Mouse (Mus musculus): ENCODE data around the gene Elof1. TPM values are rescaled to one million over a fixed set of nuclear protein-coding genes. Genes with fewer than 3 reads are reported as not detected.
A peak's percentile ranks its signal among the peaks of the same experiment; 100 is the strongest.

The Elof1 gene
- polyA plus RNA-seq, 1 experiment from 2014 or later, result 179 TPM

- peaks cover 14% of the 10 kb centered on the region for H3K4me1 ChIP-seq (replicated peaks)
- 67% methylated on average over 9 of the region's 9 CpGs for WGBS
These were observed 18.1 kb upstream of the Elof1 start for GRCm38 (mm10) chr9:22134988-22135643.

GRCm38 (mm10) chr9:22134246-22134890, 17.4 kb upstream of the Elof1 start:
- Histone ChIP-seq H3K4me1 (replicated peaks) (peaks cover 14% of the 10 kb centered on the region), H3K9ac (no peak overlapping the region), H3K27me3 (peaks cover 52% of the 10 kb centered on the region), H3K4me3 (no peak overlapping the region), H3K27ac (no peak overlapping the region), H3K4me2 (no peak overlapping the region), H3K36me3 (no peaks in the 10 kb centered on the region), H3K9me3 (no peaks in the 10 kb centered on the region)
- no peak for ATAC-seq (ENCODE audit: low FRiP score)
- WGBS, result 88% methylated on average over 7 of the region's 7 CpGs

More at GRCm38 (mm10) chr9:22134988-22135643, 18.1 kb upstream of the Elof1 start:
- ATAC-seq (ENCODE audit: low FRiP score), result no peak
- Histone ChIP-seq H3K27ac (no peak overlapping the region), H3K27me3 (peaks cover 46% of the 10 kb centered on the region), H3K9ac (no peak overlapping the region), H3K4me3 (no peak overlapping the region), H3K36me3 (no peaks in the 10 kb centered on the region), H3K9me3 (no peaks in the 10 kb centered on the region), H3K4me2 (no peak overlapping the region)

GRCm38 (mm10) chr9:22132220-22132619, 15.2 kb upstream of the Elof1 start:
- H3K9me3 ChIP-seq, result no peaks in the 10 kb centered on the region
- H3K36me3 ChIP-seq, result no peaks in the 10 kb centered on the region
- H3K4me2 ChIP-seq, result no peak overlapping the region
- H3K27ac ChIP-seq, result no peak overlapping the region
- H3K9ac ChIP-seq, result no peak overlapping the region
- ATAC-seq (ENCODE audit: low FRiP score), result no peak
- H3K4me3 ChIP-seq, result peak overlapping the region; percentile 22; the same call in 1 of the 2 replicates
- 53% methylated on average over 11 of the region's 11 CpGs for WGBS
- peaks cover 59% of the 10 kb centered on the region for H3K27me3 ChIP-seq
- H3K4me1 ChIP-seq (replicated peaks), result peaks cover 13% of the 10 kb centered on the region

- ATAC-seq (ENCODE audit: low FRiP score), result no peak
- peak overlapping the region; percentile 22 for H3K4me3 ChIP-seq
- WGBS, result 3% methylated on average over 35 of the region's 35 CpGs
- H3K27ac ChIP-seq, result no peak overlapping the region
- H3K36me3 ChIP-seq, result no peaks in the 10 kb centered on the region
- peaks cover 54% of the 10 kb centered on the region for H3K27me3 ChIP-seq
- peaks cover 10% of the 10 kb centered on the region for H3K4me1 ChIP-seq (replicated peaks)
- H3K9ac ChIP-seq, result peak overlapping the region; percentile 24; the same call in 1 of the 2 replicates
- H3K4me2 ChIP-seq, result peak overlapping the region; percentile 37
- H3K9me3 ChIP-seq, result no peaks in the 10 kb centered on the region
These were observed 14.4 kb upstream of the Elof1 start for GRCm38 (mm10) chr9:22131226-22131981.

GRCm38 (mm10) chr9:22125246-22126027, 8.5 kb upstream of the Elof1 start:
- Histone ChIP-seq H3K27ac (no peak overlapping the region), H3K9me3 (no peaks in the 10 kb centered on the region), H3K4me2 (no peak overlapping the region), H3K4me1 (replicated peaks) (no peaks in the 10 kb centered on the region), H3K27me3 (peaks cover 31% of the 10 kb centered on the region), H3K36me3 (no peaks in the 10 kb centered on the region), H3K4me3 (no peak overlapping the region), H3K9ac (no peak overlapping the region)
- ATAC-seq (ENCODE audit: low FRiP score), result no peak
- WGBS, result 93% methylated on average over 15 of the region's 15 CpGs

- 83% methylated on average over 3 of the region's 3 CpGs for WGBS
- Histone ChIP-seq H3K4me3 (no peak overlapping the region), H3K9me3 (no peaks in the 10 kb centered on the region)
These were observed 7.2 kb upstream of the Elof1 start for GRCm38 (mm10) chr9:22124169-22124568.

GRCm38 (mm10) chr9:22123069-22123609, 6.2 kb upstream of the Elof1 start:
- 86% methylated on average over 7 of the region's 7 CpGs for WGBS
- no peak for ATAC-seq (ENCODE audit: low FRiP score)

More at GRCm38 (mm10) chr9:22124169-22124568, 7.2 kb upstream of the Elof1 start:
- no peaks in the 10 kb centered on the region for H3K4me1 ChIP-seq (replicated peaks)
- H3K4me2 ChIP-seq, result no peak overlapping the region
- peaks cover 25% of the 10 kb centered on the region for H3K27me3 ChIP-seq
- H3K9ac ChIP-seq, result no peak overlapping the region
- no peaks in the 10 kb centered on the region for H3K36me3 ChIP-seq
- H3K27ac ChIP-seq, result no peak overlapping the region
- no peak for ATAC-seq (ENCODE audit: low FRiP score)

GRCm38 (mm10) chr9:22122005-22122404, 5.0 kb upstream of the Elof1 start:
- peaks cover 23% of the 10 kb centered on the region for H3K27me3 ChIP-seq
- no peaks in the 10 kb centered on the region for H3K9me3 ChIP-seq
- H3K36me3 ChIP-seq, result no peaks in the 10 kb centered on the region
- WGBS, result 77% methylated on average over 3 of the region's 3 CpGs
- no peak overlapping the region for H3K9ac ChIP-seq
- H3K4me1 ChIP-seq (replicated peaks), result peaks cover 7% of the 10 kb centered on the region
- H3K27ac ChIP-seq, result no peak overlapping the region
- no peak for ATAC-seq (ENCODE audit: low FRiP score)
- H3K4me3 ChIP-seq, result no peak overlapping the region
- H3K4me2 ChIP-seq, result no peak overlapping the region

More at GRCm38 (mm10) chr9:22123069-22123609, 6.2 kb upstream of the Elof1 start:
- Histone ChIP-seq H3K27ac (no peak overlapping the region), H3K9me3 (no peaks in the 10 kb centered on the region), H3K4me3 (no peak overlapping the region), H3K4me1 (replicated peaks) (no peaks in the 10 kb centered on the region), H3K4me2 (no peak overlapping the region), H3K36me3 (no peaks in the 10 kb centered on the region), H3K9ac (peak overlapping the region; percentile 24; the same call in 1 of the 2 replicates), H3K27me3 (peaks cover 23% of the 10 kb centered on the region)

- H3K27me3 ChIP-seq, result peaks cover 23% of the 10 kb centered on the region
- H3K27ac ChIP-seq, result no peak overlapping the region
- ATAC-seq (ENCODE audit: low FRiP score), result no peak
These were observed 4.6 kb upstream of the Elof1 start for GRCm38 (mm10) chr9:22121545-22121944.

GRCm38 (mm10) chr9:22119543-22119942, 2.6 kb upstream of the Elof1 start:
- Histone ChIP-seq H3K36me3 (no peaks in the 10 kb centered on the region), H3K4me2 (no peak overlapping the region), H3K4me3 (no peak overlapping the region), H3K9ac (no peak overlapping the region), H3K9me3 (no peaks in the 10 kb centered on the region), H3K4me1 (replicated peaks) (peaks cover 23% of the 10 kb centered on the region), H3K27me3 (peaks cover 23% of the 10 kb centered on the region), H3K27ac (no peak overlapping the region)
- 93% methylated on average over 4 of the region's 4 CpGs for WGBS
- no peak for ATAC-seq (ENCODE audit: low FRiP score)

More at GRCm38 (mm10) chr9:22121545-22121944, 4.6 kb upstream of the Elof1 start:
- Histone ChIP-seq H3K4me2 (no peak overlapping the region), H3K36me3 (no peaks in the 10 kb centered on the region), H3K4me1 (replicated peaks) (peaks cover 7% of the 10 kb centered on the region), H3K9me3 (no peaks in the 10 kb centered on the region), H3K9ac (no peak overlapping the region), H3K4me3 (no peak overlapping the region)

GRCm38 (mm10) chr9:22117754-22118456, 933 bp upstream of the Elof1 start:
- Histone ChIP-seq H3K9ac (peak overlapping the region; percentile 92), H3K27ac (no peak overlapping the region), H3K27me3 (peaks cover 18% of the 10 kb centered on the region), H3K36me3 (peaks cover 12% of the 10 kb centered on the region), H3K4me2 (peak overlapping the region; percentile 91), H3K4me3 (peak overlapping the region; percentile 94), H3K4me1 (replicated peaks) (peaks cover 26% of the 10 kb centered on the region), H3K9me3 (no peaks in the 10 kb centered on the region)
- WGBS, result 50% methylated on average over 10 of the region's 10 CpGs
- ATAC-seq (ENCODE audit: low FRiP score), result peak; percentile 1; the same call in 1 of the 2 replicates
